Mouse (Mus musculus): ENCODE data around the gene Bptf.
"Not testable (repeated sequence)": the region's sequence is repeated elsewhere in the genome, so short reads cannot be mapped to it uniquely, and the experiment has no call there.

The Bptf gene

DNA sequence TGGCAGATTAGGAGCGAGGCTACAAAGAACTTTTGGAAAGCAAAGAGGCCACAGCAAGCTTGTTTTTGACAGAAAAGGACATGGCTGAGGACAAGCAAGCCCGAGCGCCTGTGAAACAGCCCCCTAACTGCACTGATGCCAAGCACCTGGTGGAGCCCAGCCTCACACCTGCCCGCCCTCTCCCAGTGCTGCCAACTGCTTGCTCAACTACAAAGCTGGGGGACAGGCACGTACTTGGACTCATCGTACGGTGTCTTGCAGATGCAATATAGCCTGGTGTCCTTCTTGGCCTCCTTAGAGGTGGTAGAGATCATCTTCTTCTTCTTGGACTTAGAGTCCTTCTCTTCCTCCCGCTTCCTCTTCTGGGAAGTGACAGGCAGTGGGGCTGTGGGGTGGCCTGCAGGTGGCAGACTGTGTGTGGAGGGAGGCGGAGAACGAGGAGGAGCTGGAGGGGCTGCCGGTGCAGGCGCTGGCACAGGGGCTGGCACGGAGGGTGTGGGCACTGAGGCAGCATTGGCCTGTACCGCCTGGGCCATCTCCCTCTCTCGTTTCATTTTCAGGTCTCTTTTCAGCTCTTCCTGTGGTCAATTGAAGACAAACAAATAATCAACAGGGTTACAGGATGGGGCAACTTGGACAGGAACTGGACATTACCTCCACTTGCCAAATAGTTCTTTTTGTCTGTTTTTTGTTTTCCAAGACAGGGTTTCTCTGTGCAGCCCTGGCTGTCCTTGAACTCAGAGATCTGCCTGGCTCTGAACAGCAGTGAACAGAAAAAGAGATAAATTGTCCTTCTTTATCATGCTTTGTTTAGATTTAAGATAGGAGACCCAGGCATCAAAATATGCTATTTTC, 84.9 kb downstream of the Bptf start:
- peak; percentile 9 for DNase-seq

DNA sequence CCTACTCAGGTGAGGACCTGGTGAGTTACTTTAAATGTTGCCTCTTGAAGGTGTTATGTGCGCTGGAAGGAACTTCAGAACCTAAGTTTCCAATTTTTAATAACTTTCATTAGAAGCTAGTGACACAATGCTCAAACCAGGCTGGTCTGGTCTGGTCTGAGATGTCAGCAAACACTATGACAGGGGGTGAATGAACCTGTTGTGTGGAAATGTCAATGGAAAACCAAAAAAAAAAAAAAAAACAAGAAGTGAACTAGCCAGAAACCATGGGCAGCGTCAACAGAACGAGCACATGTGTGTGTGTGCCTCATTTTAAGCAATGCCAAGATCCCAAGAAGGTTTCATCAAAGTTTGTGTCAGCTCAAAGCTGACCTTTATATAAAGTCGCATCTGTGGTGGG, 86.4 kb downstream of the Bptf start:
- DNase-seq, result no peak

DNA sequence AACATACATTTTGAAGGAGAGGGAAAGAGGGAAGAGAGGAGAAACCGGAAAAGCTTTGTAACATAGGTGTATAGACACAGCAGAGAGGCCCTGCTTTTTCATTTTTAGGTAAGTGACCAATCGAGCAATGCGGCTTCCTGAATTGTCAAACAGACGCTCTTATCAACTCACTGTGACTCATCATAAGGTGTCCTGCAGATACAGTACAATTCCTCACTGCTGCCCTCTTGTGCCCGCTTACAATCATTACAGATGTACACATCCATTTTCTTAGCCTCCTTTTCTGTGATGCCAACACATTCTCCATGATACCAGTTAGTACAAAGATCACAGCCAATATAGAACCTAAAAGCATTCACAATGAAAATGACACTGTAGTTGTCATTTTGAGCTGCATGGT, 87.6 kb downstream of the Bptf start:
- peak; percentile 77 for DNase-seq

DNA sequence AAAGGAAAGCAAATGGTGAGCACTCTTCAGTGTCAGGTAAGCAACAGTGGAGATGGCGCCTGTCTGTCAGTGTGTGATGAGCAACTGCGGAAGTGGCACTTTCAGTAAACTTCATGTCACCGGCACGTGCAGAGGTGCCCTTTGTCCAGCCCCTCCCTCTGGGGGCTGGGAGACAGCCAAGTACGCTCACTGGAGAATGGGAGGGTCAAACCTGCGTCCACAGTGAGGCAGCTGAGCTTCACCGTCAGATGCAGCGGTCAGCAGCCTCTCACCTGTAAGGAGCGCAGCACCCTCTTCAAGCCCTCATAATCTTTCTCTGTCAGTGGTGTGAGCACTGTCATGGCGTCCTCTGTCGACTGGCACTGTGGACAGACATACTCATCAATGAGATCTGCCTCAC, 88.6 kb downstream of the Bptf start:
- DNase-seq, result no peak

DNA sequence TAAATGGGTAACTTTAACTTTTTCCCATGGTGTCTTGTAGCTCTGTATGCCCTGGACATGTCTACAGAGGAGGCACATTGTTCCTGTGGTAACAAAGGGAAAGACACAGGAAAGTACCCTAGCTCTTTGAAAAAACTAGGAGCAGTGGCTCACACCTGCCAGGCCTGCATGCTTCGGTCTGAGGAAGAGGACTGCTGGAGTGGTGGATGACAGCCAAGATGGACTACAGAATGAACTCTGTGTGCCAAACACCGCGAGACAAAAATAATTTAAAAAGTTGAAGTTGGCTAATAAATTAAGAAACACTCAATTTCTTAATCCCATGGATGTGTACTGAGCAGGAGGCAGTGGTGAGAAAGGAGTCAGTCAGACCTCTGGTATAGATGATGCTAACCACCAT, 90.5 kb downstream of the Bptf start:
- DNase-seq, result no peak

DNA sequence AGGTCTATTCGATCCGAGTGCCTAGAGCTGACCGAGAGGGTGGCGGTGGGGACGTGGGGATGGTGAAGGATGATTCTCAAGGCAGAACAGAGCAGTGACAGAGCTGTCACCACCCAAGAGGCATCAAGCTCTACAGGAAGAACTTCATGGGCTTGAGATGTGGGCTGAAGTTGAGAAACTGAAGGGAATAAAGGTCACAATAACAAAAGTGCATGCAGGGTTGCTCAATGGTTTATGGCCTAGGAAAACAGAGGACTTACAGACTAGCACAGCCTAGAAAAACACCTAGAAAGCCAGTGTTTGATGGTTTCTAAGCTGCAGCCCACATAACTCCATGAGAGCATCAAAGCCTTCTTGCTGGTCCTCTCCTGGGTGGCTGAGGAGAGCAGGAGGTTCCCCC, 92.5 kb downstream of the Bptf start:
- DNase-seq, result no peak

DNA sequence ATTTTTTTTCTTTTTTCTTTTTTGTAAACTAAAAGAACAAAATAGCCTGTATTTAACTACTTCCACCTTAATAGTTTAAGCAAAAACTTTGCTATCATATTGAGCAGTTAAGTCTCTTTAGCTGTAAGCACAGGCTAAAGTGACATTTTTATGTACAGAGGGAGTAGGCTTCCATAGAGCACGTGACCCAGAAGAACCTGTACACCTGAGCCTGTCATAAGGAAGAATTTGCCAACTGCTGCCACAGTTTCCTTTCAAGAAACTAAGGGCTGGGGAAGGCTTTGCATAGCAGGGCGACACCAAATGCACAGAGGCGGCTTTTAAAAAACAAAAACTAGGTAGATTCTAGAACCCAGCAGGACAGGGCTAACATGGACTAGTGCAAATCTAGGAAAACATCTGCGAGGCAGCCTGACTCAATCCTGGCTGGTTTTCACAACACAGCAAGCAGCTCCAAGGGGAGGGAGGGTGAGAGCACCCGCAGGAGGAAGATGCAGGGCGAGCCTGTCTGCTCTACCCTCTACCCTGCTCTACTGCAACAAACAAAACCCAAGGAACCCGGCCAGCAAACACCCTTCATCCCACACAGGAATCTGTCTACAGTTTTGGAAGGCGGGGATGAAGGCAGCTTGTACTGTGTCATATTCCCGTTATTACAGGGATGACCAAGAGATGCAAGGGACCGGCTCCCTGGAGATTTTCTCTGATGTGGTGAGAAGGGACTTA, 97.7 kb downstream of the Bptf start:
- DNase-seq, result no peak

DNA sequence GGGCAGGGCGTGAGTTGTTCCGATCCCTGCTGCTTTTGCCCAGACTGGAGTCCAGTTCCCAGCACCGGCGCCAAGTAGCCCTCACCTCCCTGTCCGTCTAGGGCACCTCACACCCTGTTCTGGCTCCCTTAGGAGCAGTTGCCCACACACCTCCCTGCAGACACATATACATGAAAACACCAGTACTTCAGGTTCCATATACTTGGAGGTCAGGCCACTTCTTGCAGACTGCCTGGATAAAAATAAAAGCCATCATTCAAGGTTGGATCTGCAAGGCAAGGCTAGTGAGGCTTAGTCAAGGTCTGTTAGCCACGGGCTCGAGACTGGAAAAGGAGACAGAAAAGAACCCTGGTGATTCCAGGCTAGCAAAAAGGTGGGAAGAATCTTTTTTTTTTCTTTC, 100.3 kb downstream of the Bptf start:
- no peak for DNase-seq

DNA sequence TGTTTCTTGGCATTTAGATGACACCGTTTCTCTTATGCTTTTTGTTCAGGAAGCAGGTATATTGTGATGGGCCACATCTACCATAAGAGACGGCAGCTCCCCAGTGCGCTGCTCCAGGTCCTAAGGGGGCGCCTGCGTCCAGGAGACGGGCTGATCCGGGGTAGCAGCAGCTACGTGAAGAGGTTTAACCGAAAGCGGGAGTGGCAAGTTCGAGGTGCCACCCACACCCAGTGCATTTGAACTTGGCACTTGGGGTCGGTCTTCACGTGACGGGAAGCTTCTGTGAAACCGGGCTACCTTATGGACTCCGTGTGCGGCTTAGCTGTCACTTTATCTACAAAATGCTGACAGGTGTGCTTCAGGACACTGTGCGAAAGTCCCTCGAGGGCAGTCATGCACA, 102.4 kb downstream of the Bptf start:
- DNase-seq, result no peak

DNA sequence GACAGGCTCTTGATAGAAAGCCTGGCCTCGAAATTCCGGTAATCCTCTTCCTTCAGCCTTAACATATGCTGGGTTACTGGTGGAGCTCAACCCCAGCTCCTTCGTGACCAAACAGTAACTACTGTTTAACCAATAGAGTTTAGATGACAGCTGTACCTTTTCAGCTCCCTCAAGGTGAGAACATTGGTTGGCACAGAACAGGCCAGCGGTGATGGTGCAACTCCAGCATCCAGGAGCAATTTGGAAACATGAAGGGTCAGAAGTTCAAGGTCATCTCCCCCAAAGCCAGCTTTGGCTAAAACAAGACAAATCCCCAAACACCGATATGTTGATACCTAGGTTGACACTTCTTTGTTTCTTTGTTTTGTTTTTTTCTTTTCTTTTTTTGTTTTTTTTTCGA, 103.2 kb downstream of the Bptf start:
- DNase-seq, result no peak

DNA sequence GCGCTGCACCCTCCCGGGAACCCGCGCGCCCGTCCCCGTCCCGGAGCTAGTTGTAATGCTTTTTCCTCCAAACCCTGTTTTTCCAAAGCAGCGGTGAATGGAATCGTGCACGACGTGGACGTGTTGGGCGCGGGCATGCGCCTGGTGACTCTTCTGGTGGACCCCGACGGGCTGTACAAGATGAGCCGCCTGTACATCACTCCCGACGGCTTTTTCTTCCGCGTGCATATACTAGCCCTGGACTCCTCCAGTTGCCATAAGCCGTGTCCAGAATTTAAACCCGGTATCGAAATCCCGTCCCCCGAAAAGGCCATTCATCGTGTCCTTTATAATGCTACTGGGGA, 103.7 kb downstream of the Bptf start:
- DNase-seq, result no peak

DNA sequence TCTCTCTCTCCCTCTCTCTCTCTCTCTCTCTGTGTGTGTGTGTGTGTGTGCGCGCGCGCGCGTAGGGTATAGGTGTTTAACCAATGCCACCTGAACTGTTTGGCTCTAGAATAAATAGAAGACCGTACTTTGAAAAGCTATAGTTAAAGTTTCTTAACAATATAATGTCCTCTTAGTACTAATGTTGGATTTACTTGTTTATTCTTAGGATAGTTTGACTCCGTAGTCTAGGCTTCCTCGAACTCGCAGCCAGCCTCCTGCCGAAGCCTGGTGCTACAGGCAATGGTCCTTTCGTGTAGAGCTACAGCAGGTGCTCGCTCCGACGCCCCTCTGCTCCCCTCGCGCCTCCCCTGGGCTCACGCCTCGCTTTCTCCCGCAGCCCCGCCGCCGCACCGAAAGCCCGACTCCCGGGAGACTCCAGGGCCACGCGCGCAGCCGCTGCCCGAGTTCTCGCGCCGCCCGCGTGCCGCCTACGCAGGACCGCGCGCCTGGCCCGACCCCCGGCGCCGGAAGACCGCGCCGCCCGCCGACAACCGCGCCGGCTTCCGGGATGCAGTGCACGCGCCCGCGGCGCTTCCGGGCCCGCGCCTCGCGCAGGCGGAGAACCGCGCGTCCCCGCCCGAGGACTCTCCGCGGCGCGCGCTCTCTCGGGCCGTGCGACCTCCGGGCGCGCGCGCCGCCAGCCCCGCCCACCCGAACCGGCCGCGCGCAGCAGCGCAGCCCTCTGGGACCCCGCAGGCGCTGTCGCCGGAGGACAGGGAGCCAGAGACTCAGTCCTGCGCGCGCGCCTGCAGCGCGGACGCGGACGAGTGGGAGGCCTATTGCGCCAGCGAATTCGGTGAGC, 104.3 kb downstream of the Bptf start:
- peak; percentile 92 for DNase-seq

DNA sequence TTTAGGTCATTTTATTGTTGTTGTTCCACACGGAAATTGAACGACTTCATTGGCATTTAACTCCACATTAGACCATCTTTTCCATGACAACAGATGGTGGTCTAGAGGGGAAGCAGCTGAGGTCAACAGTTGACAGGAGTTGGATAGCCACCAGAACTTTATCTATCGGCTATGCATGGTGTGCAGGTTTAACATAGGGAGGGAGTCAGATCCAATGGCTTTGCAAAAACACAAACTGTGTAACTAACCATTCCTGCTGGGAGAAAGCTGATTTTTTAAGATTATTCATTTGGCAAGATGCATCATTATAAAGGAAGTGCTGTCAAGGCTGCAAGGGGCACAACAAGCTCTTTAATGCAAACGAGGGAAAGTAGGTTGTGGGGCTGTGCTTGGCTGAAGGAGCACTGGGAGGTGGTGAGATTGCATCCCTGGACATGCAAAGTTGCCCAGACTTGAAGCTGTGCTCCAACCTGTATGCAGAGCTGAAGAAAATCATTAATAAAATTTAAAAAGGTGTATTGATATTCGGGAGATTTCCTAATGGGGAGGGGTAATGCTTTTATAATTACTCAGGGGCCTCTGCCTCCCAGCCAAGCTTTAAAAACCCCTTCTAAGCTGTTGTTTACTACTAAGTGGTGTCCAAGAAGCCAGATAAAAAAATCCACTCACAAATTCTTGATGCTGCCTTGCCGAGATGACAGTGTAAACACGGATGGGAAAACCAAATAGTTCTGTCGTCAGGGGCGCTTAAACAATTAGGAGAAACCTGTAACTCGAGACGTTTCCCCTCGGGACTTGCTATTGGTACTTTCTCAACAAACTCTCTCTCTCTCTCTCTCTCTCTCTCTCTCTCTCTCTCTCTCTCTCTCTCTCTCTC, 105.1 kb downstream of the Bptf start:
- peak; percentile 41 for DNase-seq

DNA sequence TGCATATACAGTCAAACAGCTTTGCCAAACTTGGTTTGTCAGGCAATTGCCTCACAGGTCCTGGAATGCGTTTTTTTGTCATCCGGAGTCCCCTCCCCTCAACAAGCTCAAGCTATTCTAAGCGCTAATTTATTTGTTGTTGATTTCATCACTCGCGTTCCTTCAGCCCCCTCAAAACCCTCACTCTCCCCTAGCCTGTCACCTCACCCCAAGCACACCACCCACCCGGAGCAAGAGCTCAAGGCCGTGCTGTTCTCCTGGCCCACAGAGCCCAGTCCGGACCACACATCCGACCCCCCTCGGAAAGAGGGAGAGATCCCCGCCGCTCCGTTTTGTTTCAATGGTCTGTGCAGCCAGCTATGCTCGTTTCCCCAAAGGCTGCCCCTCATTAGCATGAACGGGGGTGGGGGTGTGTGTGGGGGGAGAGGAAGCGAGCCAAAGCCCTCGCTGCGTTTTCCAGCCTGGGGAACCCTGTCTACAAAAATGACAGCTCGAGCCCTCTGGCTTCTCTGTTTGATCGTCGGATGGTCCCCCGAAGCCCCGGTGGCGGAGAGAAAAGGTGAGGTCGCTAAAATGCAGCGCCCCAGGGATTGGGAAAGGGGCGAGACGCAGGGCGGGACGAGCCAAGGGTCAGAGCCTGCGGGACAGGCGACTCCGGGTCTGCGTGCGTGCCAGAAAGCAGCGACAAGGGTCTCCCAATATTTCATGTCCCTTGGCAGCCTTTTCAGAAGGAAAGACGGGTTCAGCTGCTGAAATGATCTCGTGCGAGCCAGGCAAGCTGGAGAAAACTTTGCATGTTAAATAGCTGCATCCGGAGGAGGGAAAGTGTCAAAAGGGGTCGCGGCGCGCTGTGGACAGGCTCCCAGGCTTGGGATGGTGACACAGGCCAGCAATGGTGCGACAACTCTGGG, 106.3 kb downstream of the Bptf start, which contains the start of gene 1810010H24Rik:
Gene 1810010H24Rik (plus strand): TSS at position 271 of the 911 bp plus-strand sequence.
- DNase-seq, result peak; percentile 59

DNA sequence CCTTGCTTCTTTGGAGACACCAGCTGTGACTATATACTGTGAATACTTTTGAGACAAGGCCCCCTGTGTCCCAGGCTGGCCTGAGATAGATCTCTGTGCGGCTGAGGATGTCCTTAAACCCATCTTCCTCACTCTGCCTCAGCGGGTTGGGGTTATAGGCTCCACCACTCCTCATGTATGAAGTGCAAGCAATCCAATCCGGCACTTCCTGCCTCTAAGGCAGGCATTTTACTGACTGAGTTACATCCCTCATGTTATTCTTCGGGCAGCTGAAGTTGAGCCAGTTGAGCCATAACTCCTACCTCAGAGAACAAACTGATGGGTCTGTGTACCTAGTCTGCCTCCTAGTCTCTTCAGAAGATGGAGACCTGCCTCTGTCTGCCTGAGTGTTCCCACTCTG, 107.5 kb downstream of the Bptf start:
- no peak for DNase-seq

DNA sequence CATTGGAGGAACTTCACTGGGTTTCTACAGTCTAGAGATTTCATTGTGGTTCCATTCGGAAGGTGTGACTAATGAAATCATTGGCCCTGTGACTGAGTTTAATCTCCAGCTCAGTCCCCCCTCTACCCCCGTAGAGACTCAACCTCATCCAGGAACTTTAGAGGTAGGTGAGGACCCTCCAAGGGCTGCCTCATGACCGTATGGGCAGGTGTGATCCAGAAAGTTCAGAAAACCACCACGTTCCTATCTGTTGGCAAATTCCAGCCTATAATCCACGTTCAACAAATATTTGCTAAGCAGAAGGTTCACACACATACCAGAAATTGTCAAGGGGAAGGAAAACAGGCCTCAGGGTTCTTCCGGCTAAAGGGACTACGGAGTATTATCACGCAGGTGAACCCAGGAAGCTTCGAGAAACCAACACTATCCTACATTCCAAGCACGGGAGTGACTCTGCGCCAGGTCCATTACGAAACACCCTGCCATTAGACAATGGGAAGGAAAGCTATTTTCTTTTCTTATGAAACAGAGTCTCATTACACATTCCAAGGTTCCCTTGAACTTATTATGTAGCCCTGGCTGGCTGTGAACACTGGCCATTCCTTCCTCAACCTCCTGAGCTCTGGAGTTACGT, 109.8 kb downstream of the Bptf start:
- DNase-seq, result peak; percentile 57

DNA sequence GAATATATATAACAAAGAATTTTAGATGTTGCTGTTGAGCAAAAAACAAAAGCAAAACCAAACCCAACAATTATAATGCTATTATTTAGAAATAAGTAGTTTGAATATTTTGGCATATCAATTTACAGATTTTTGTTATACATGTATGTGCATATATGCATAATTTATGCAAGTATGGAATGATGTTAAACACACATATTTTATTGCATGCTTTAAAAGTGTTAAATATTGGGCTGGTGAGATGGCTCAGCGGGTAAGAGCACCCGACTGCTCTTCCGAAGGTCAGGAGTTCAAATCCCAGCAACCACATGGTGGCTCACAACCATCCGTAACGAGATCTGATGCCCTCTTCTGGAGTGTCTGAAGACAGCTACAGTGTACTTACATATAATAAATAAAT, 112.2 kb downstream of the Bptf start:
- not testable (repeated sequence) for DNase-seq

DNA sequence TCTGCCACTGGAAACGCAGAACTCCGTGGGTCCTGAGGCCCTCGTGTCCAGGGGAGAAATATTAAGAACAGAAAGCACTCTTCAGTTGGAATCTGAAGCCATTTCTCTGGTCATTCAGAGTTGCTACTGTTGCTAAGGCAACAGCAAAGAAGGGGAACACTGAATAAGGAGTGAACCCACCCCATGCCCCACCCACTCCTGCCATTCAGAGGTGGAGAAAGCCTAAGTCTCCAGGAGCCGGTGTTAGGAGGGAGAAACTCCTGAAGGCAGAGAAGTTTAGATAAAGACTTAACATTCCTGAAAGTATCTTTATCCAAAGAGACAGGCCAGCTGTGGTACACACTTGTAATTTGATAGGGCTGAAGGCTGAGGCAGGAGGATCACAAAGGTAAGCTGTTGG, 112.6 kb downstream of the Bptf start:
- DNase-seq, result no peak

DNA sequence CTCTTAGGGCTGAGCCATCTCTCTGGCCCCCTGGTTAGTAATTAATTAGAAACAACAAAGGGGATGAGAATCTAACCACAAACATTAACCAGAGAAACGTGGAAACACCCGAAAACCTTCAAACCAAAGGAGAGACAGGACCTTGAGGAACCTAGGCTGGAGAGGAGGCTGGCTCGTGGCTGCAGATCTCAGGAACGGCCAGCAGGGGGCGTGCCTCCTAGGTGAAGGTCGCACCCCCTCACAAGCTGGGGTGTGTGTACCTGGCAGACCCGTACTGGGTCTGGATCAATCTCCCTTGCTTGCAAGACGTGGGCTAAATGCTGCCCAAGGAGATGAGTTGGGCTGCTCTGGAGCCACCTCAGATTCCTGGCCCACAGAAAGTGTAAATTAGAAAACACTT, 113.3 kb downstream of the Bptf start:
- DNase-seq, result no peak

DNA sequence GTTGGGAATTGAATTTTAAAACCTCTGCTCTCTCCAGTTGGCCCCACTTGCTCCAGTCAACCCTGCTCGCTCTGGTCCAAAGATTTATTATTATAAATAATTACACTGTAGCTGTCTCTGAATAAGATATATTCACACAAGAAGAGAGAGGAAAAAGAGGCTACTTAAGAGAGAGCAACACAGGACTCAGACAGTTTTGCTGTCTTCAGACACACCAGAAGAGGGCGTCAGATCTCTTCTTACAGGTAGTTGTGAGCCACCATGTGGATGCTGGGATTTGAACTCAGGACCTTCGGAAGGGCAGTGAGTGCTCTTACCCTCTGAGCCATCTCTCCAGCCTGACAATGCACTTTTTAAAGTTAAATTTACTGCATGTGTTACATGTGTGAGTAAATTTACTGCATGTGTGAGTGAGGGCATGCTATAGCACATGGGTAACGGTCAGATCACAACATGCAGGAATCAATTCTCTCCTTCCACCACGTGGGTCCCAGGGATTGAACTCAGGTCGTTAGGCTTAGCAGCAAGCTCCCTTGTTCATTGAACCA, 114.5 kb downstream of the Bptf start:
- DNase-seq, result no peak

DNA sequence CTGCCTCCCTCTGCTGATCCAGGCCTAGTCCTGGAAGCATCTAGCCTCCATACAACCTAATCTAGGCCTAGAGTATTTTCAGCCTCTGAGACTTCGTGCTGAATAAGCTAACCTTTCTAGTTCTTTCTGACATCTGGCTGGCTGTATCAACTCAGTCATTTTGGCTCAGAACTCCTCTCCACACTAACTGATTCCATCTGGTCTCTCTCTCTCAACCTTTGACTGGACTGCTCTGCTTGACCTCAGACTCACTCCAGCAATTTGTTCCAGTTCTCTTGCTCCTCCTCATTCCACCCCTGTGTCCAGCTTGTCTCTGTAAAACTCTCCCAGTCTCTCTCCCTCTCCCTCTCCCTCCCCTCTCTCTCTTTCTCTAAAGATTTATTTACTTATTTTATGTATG, 115.0 kb downstream of the Bptf start:
- DNase-seq, result peak; percentile 47

Data from lung, postnatal 10 days (tissue).